Mouse (Mus musculus): ENCODE data around the gene Fkbp2.

Fkbp2 gene

GRCm38 (mm10) chr19:6975537-6976521 lies 4.5 kb downstream of the Fkbp2 start, which contains the start of gene Plcb3:
Gene Plcb3 (minus strand): TSS chr19:6976470.
- in situ Hi-C loops (cut with MboI; ENCODE audit: low pct_unique_long_range_greater_than_20kb in 1 of 2, low sequenced_read_pairs in 2 of 2, unreplicated experiment in 1 of 2) = no loop called here

- in situ Hi-C loops (cut with MboI; ENCODE audit: low pct_unique_long_range_greater_than_20kb in 1 of 2, low sequenced_read_pairs in 2 of 2, unreplicated experiment in 1 of 2) = no loop called here
Observed at GRCm38 (mm10) chr19:6974211-6975205, 5.8 kb downstream of the Fkbp2 start, which contains the start of gene Ppp1r14b. Gene Ppp1r14b (plus strand): TSS chr19:6974968.

- in situ Hi-C loops (cut with MboI; ENCODE audit: low pct_unique_long_range_greater_than_20kb in 1 of 2, low sequenced_read_pairs in 2 of 2, unreplicated experiment in 1 of 2) = no loop called here
Observed at GRCm38 (mm10) chr19:6973581-6974190, 6.6 kb downstream of the Fkbp2 start.

- in situ Hi-C loops (cut with MboI; ENCODE audit: low pct_unique_long_range_greater_than_20kb in 1 of 2, low sequenced_read_pairs in 2 of 2, unreplicated experiment in 1 of 2) = no loop called here
Observed at GRCm38 (mm10) chr19:6972247-6972917, 7.9 kb downstream of the Fkbp2 start.

GRCm38 (mm10) chr19:6971644-6972043 lies 8.7 kb downstream of the Fkbp2 start:
- in situ Hi-C loops (cut with MboI; ENCODE audit: low pct_unique_long_range_greater_than_20kb in 1 of 2, low sequenced_read_pairs in 2 of 2, unreplicated experiment in 1 of 2) = no loop called here

- in situ Hi-C loops (cut with MboI; ENCODE audit: low pct_unique_long_range_greater_than_20kb in 1 of 2, low sequenced_read_pairs in 2 of 2, unreplicated experiment in 1 of 2) = no loop called here
Observed at GRCm38 (mm10) chr19:6970460-6971085, 9.7 kb downstream of the Fkbp2 start.

GRCm38 (mm10) chr19:6969665-6970381 lies 10.5 kb downstream of the Fkbp2 start:
- in situ Hi-C loops (cut with MboI; ENCODE audit: low pct_unique_long_range_greater_than_20kb in 1 of 2, low sequenced_read_pairs in 2 of 2, unreplicated experiment in 1 of 2) = no loop called here

GRCm38 (mm10) chr19:6969291-6969664 lies 11.0 kb downstream of the Fkbp2 start:
- in situ Hi-C loops (cut with MboI; ENCODE audit: low pct_unique_long_range_greater_than_20kb in 1 of 2, low sequenced_read_pairs in 2 of 2, unreplicated experiment in 1 of 2) = no loop called here

- in situ Hi-C loops (cut with MboI; ENCODE audit: low pct_unique_long_range_greater_than_20kb in 1 of 2, low sequenced_read_pairs in 2 of 2, unreplicated experiment in 1 of 2) = no loop called here
Observed at GRCm38 (mm10) chr19:6968491-6969271, 11.6 kb downstream of the Fkbp2 start.

GRCm38 (mm10) chr19:6956461-6956860 lies 23.8 kb downstream of the Fkbp2 start:
- in situ Hi-C loops (cut with MboI; ENCODE audit: low pct_unique_long_range_greater_than_20kb in 1 of 2, low sequenced_read_pairs in 2 of 2, unreplicated experiment in 1 of 2) = no loop called here

- in situ Hi-C loops (cut with MboI; ENCODE audit: low pct_unique_long_range_greater_than_20kb in 1 of 2, low sequenced_read_pairs in 2 of 2, unreplicated experiment in 1 of 2) = no loop called here
Observed at GRCm38 (mm10) chr19:6955424-6955823, 24.9 kb downstream of the Fkbp2 start.

- in situ Hi-C loops (cut with MboI; ENCODE audit: low pct_unique_long_range_greater_than_20kb in 1 of 2, low sequenced_read_pairs in 2 of 2, unreplicated experiment in 1 of 2) = no loop called here
Observed at GRCm38 (mm10) chr19:6954046-6954445, 26.3 kb downstream of the Fkbp2 start.

- in situ Hi-C loops (cut with MboI; ENCODE audit: low pct_unique_long_range_greater_than_20kb in 1 of 2, low sequenced_read_pairs in 2 of 2, unreplicated experiment in 1 of 2) = no loop called here
Observed at GRCm38 (mm10) chr19:6952712-6953037, 27.6 kb downstream of the Fkbp2 start.

- in situ Hi-C loops (cut with MboI; ENCODE audit: low pct_unique_long_range_greater_than_20kb in 1 of 2, low sequenced_read_pairs in 2 of 2, unreplicated experiment in 1 of 2) = no loop called here
Observed at GRCm38 (mm10) chr19:6951994-6952711, 28.1 kb downstream of the Fkbp2 start.

- in situ Hi-C loops (cut with MboI; ENCODE audit: low pct_unique_long_range_greater_than_20kb in 1 of 2, low sequenced_read_pairs in 2 of 2, unreplicated experiment in 1 of 2) = no loop called here
Observed at GRCm38 (mm10) chr19:6951381-6951968, 28.8 kb downstream of the Fkbp2 start.
